Mouse (Mus musculus) erythroblast, adult 5-6 weeks (primary cell): ENCODE measurements around the gene E130116L18Rik. TPM values are rescaled to one million over a fixed set of nuclear protein-coding genes. Genes with fewer than 3 reads are reported as not detected.
"Not testable (repeated sequence)": the region's sequence is repeated elsewhere in the genome, so short reads cannot be mapped to it uniquely, and the experiment has no call there.

Experiments used
- ATAC-seq: replicated peaks from 2 replicates; pipeline ENCODE4 v1.8.0; 2016; ENCODE audit warnings: moderate number of reproducible peaks, mild to moderate bottlenecking, moderate TSS enrichment, inconsistent platforms; ENCODE audit not compliant: poor library complexity, low FRiP score, severe bottlenecking
- total RNA-seq, 2 experiments: library from RNA; stranded (forward) in 1 of 2; stranded (reverse) in 1 of 2; fragments of 150-400 nt in 1 of 2; fragments of 200-764, 138-1000 nt in 1 of 2; gene quantifications; 2 replicates each; pipeline versions ENCODE4 v1.2.3 to v1.2.4; 2015 to 2017; ENCODE audit warnings: low replicate concordance in 2 of 2

The E130116L18Rik gene
- total RNA-seq, 2 experiments from 2014 or later = not detected

DNA sequence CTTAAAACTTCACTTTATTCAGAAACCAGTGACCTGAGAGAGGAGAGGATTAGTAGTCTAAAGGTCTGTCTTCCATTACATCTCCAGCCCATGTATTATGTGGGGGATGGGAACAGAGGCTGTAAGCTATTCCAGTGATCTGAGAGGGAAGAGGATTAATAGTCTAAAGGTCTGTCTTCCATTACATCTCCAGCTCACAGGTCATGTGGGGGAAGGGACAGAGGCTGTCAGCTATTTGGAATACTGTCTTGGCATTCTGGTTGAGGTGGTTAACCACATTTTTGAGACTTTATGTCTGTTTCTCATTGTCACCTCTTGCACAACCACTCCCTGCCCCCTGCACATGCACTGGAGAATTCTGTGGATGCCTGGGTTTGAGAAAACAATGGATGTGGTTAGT, 35.2 kb downstream of the E130116L18Rik start:
- ATAC-seq = no peak

DNA sequence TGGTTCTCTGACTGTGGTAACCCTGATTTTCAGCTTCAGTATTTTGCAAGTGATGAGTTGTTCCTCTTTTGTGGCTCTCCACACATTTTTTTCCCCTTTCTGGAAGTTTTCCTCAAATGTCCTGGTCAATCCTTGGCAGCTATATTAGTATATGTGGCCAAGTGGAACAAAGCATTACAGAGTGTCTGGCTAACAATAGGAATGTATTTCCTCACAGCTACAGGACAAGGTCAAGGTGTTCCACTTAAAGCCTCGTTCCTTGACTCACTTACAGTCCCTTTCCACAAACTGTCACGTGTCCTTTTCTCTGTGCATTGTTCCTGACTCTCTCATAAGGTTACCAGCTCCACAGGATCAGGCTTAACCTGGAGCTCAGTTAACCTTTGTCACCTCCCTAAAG, 38.4 kb downstream of the E130116L18Rik start:
- ATAC-seq = no peak

DNA sequence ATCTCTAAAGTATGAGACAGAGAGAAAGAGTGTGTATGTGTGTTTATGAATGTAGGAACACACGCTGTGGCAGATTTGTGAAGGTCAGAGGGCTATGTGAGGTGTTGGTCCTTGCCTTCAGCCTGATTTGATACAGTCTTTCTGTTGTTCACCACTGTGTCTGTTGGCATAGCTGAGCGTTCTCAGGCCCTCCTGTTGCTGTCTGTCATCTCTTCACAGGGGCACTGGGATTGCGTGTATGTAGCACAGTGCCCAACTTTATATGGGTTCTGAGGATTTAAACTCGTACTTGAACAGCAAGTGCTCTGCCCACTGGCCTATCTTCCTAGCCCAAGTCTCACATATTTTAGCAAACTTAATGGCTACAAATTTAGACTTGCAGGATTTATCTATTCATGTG, 39.4 kb downstream of the E130116L18Rik start:
- ATAC-seq = no peak

DNA sequence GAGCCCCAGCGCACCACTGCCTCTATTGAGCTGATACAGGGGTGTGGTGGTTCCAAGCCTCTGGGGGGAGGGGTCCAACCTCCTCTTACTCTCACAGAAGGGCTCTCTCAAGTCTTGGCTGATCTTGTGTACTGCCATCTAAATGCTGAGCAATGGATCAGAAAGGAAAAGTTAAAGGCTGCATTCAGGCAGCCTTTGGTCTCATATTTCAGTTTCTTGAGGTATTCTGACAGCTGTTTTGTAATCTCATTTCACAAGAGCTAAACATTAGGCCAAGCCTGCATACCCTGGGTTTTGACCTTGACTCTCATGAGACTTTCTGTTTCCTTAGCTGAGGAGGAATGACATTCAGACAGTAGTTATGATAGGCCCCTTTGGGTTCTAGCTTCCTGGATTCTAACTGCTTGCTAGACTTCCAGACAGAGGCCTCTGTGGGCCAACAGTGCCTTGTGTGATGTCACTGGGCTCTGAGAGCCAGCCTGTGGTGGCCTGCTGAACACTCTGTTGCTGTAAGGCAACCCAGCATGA, 41.9 kb downstream of the E130116L18Rik start, which contains the start of gene Galntl5:
TSS of gene Galntl5 (plus strand) at position 457 of the 528 bp plus-strand sequence.
- ATAC-seq = no peak

DNA sequence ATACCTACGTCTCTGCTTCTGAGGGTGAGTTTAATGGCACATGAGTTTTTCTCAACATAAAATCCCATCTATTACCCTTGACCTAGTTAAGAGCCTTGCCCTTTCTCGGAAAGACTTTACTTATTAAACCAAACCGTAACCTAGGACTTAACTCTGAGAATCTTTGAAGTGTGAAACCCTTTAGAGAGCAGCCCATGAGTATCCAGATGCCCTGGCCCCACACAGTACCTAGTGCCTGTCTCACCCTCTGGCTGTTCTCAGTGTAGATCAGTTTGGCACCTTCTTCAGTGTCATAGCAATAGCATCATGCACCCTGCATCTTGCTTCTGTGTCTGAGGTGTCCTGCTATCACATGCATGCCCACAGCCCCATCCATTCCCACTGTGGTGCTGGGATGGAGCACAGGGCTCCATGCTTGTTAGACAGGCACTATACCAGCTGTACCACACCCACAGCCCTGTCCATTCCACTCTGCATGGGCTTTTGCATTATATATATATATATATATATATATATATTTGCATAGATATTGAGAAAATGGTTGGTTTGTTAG, 42.9 kb downstream of the E130116L18Rik start:
- ATAC-seq = no peak

DNA sequence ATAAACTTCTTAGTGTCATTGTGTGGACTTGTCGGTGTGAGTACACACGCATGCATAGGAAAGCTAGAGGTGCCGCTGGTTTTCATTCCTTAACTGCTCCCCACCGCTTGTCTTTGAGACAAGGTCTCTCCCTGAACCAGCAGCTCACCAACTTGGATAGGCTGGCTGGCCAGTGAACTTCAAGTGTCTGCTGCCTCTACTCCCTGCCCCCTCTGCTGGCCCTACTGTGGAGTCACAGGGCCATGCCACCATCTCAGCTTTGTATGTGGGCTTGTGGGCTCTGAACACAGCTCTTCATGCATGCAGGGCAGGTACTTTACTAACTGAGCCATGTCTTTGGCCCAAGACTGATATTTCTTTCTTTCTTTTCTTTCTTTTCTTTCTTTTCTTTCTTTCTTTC, 43.7 kb downstream of the E130116L18Rik start:
- ATAC-seq = no peak

DNA sequence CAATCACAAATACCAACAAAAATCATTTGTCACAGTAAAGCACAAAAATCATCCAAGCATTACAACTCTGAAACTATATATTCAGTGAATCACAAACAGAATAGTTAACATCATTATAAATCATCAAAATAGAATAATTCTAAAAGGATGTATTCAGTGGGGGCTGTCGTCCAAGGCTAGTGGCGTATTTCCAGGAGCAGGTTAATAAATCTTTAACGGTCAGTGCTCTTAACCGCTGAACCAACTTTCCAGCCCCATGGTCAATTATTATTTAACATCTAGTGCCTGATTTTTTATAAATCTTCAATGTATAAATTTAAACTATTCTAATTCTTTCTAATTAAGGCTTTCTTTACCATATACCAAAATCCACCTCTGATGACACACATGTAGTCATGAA, 44.4 kb downstream of the E130116L18Rik start:
- ATAC-seq = not testable (repeated sequence)

DNA sequence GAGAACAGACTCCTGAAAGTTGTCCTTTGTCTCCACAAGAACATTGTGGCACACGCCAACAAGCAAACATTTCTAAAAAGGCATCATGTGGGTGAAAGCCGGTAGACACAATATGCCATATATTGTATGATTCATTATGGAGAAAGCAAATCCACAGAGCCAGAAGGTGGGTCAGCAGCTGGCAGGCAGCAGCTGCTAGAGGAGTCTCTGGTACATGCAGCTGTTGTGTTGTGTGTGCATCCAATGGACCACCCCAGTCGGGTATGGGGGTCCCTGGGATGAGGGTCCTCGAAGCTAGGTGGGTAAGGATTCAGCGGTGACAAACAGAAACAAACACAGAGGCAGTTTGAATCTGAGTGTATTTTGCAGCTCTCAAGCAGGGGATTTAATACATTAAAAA, 45.0 kb downstream of the E130116L18Rik start:
- not testable (repeated sequence) for ATAC-seq

Other genes starting within 250 kb of the E130116L18Rik start
- gene Prkag2, start 122.5 kb downstream of the E130116L18Rik start, total RNA-seq (2015; ENCODE audit: low replicate concordance) = 8.5 and 10.0 TPM in 2 replicates
- 2.0 and 2.8 TPM in 2 replicates for gene Prkag2, start 122.5 kb downstream of the E130116L18Rik start, total RNA-seq (2017; ENCODE audit: low replicate concordance)
- gene Galntl5, start 41.7 kb downstream of the E130116L18Rik start, total RNA-seq (2015; ENCODE audit: low replicate concordance) = not detected in 2 replicates
- gene Galntl5, start 41.7 kb downstream of the E130116L18Rik start, total RNA-seq (2017; ENCODE audit: low replicate concordance) = not detected in 2 replicates
- 3.3 and 5.6 TPM in 2 replicates for gene Galnt11, start 1.2 kb downstream of the E130116L18Rik start, total RNA-seq (2015; ENCODE audit: low replicate concordance)
- gene Galnt11, start 1.2 kb downstream of the E130116L18Rik start, total RNA-seq (2017; ENCODE audit: low replicate concordance) = 2.5 and 4.7 TPM in 2 replicates